Mouse (Mus musculus): ENCODE measurements around the gene Plac8. TPM values are rescaled to one million over a fixed set of nuclear protein-coding genes. Genes with fewer than 3 reads are reported as not detected.

Gene Plac8
- total and polyA plus RNA-seq, 3 experiments = 1.5 to 8.0 (median 3.1) TPM

DNA sequence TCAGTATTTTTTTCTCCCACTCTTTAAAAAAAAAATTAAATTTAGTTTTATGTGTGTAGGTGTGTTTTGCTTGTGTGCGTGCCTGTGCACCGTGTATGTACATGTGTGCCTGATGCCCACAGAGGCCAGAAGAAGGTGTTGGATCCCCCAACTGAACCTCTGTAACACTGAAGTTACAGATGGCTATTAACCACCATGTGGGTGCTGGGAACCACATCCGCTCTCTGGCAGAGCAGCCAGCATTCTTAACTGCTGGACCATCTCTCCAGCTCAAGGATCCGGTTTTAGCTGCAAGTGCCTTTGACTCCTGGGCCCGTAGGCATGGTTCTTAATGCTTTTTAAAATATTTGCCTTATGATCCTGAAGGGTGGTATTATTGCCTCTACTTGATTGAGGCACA, 1.2 kb upstream of the Plac8 start:
- DNase-seq = no peak
- Histone ChIP-seq H3K4me3 (no peak overlapping the region), H3K27me3 (ENCODE audit: control insufficient read depth, insufficient read depth, low read length) (no peaks in the 10 kb centered on the region), H3K4me1 (ENCODE audit: control insufficient read depth, insufficient read depth, low read length) (no peaks in the 10 kb centered on the region), H3K9ac (ENCODE audit: low read depth, low read length) (no peak overlapping the region), H3K79me2 (replicated peaks; ENCODE audit: control insufficient read depth, insufficient read depth, low read length) (no peaks in the 10 kb centered on the region), H3K36me3 (ENCODE audit: control insufficient read depth, insufficient read depth, low read length) (no peaks in the 10 kb centered on the region), H3K27ac (no peak overlapping the region)
- 94% methylated on average over 5 of the region's 5 CpGs for WGBS
- TF ChIP-seq POLR2A (IDR thresholded peaks at IDR 0.05; ENCODE audit: insufficient read depth, low read depth, low read length) = no peak
- no peak for TF ChIP-seq CTCF (IDR thresholded peaks at IDR 0.05)
- no peak for TF ChIP-seq EP300 (IDR thresholded peaks at IDR 0.05; ENCODE audit: insufficient read depth, low read depth, low read length)
- intact Hi-C loops (cut with DNase I) = no loop called here

DNA sequence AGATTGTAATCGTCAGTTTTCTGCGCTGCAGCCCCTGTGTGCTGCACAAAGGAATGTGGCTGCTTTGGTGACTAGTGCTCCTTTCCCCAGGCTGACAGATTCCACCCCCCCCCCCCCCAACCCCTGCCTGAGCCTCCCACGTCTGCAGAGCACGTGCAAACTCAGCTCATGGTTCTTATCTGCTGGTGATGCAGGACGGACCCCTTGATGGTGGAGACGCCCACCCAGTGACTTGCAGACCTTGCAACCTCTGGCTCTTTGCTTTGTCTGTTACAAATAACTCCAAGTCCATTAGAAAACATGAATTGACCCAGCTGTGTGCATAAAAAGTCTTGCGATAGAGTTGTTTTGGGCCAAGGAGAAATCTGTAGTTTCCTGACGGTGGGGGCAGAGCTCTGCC, 1.3 kb downstream of the Plac8 start:
- Histone ChIP-seq H3K9ac (ENCODE audit: low read depth, low read length) (no peak overlapping the region), H3K27ac (no peak overlapping the region), H3K79me2 (replicated peaks; ENCODE audit: control insufficient read depth, insufficient read depth, low read length) (no peaks in the 10 kb centered on the region), H3K36me3 (ENCODE audit: control insufficient read depth, insufficient read depth, low read length) (no peaks in the 10 kb centered on the region), H3K4me1 (ENCODE audit: control insufficient read depth, insufficient read depth, low read length) (peaks cover 2% of the 10 kb centered on the region), H3K27me3 (ENCODE audit: control insufficient read depth, insufficient read depth, low read length) (no peaks in the 10 kb centered on the region), H3K4me3 (no peak overlapping the region)
- intact Hi-C loops (cut with DNase I) = no loop called here
- no peak for TF ChIP-seq EP300 (IDR thresholded peaks at IDR 0.05; ENCODE audit: insufficient read depth, low read depth, low read length)
- TF ChIP-seq POLR2A (IDR thresholded peaks at IDR 0.05; ENCODE audit: insufficient read depth, low read depth, low read length) = no peak
- no peak for TF ChIP-seq CTCF (IDR thresholded peaks at IDR 0.05)
- no peak for DNase-seq
- 18% methylated on average over 8 of the region's 8 CpGs for WGBS

DNA sequence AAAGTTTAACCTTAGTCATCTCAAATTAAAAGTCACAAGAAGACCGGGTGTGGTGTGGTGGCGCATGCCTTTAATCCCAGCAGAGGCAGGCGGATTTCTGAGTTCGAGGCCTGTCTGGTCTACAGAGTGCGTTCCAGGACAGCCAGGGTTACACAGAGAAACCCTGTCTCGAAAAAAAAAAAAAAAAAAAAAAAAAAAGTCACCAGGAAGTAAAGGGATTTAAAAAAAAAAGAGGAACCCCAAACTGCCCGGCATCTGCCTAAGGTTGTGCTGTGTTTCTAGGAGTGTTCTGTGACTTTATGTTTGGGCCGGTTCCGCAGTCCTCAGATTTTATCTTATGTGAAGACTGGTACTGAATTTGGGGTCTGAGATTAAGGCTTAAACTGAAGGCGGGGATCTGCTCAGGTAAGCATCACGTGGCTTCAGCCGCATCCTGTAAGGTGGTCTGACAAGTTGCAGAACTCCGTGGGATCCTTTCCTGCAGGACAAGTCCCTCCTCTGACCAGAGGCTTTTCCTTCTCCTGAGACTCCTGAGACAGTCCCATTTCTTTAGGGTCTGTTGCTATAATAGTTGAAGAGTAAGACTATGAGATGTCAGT, 1.9 kb downstream of the Plac8 start:
- TF ChIP-seq POLR2A (IDR thresholded peaks at IDR 0.05; ENCODE audit: insufficient read depth, low read depth, low read length) (no peak), CTCF (IDR thresholded peaks at IDR 0.05) (no peak), EP300 (IDR thresholded peaks at IDR 0.05; ENCODE audit: insufficient read depth, low read depth, low read length) (no peak)
- 65% methylated on average over 13 of the region's 13 CpGs for WGBS
- Histone ChIP-seq H3K27me3 (ENCODE audit: control insufficient read depth, insufficient read depth, low read length) (no peaks in the 10 kb centered on the region), H3K27ac (no peak overlapping the region), H3K36me3 (ENCODE audit: control insufficient read depth, insufficient read depth, low read length) (no peaks in the 10 kb centered on the region), H3K79me2 (replicated peaks; ENCODE audit: control insufficient read depth, insufficient read depth, low read length) (no peaks in the 10 kb centered on the region), H3K9ac (ENCODE audit: low read depth, low read length) (no peak overlapping the region), H3K4me1 (ENCODE audit: control insufficient read depth, insufficient read depth, low read length) (peaks cover 2% of the 10 kb centered on the region), H3K4me3 (no peak overlapping the region)
- no peak for DNase-seq
- intact Hi-C loops (cut with DNase I) = no loop called here

GRCm38 (mm10) chr5:100569250-100569934, 2.7 kb downstream of the Plac8 start:
- Histone ChIP-seq H3K4me1 (ENCODE audit: control insufficient read depth, insufficient read depth, low read length) (peaks cover 2% of the 10 kb centered on the region), H3K79me2 (replicated peaks; ENCODE audit: control insufficient read depth, insufficient read depth, low read length) (no peaks in the 10 kb centered on the region), H3K9ac (ENCODE audit: low read depth, low read length) (no peak overlapping the region), H3K27me3 (ENCODE audit: control insufficient read depth, insufficient read depth, low read length) (no peaks in the 10 kb centered on the region), H3K36me3 (ENCODE audit: control insufficient read depth, insufficient read depth, low read length) (no peaks in the 10 kb centered on the region), H3K4me3 (no peak overlapping the region), H3K27ac (no peak overlapping the region)
- TF ChIP-seq POLR2A (IDR thresholded peaks at IDR 0.05; ENCODE audit: insufficient read depth, low read depth, low read length) (no peak), EP300 (IDR thresholded peaks at IDR 0.05; ENCODE audit: insufficient read depth, low read depth, low read length) (no peak), CTCF (IDR thresholded peaks at IDR 0.05) (no peak)
- intact Hi-C loops (cut with DNase I) = no loop called here
- peak in 1 of 2 experiments; percentile 25 for DNase-seq
- 69% methylated on average over 18 of the region's 18 CpGs for WGBS

DNA sequence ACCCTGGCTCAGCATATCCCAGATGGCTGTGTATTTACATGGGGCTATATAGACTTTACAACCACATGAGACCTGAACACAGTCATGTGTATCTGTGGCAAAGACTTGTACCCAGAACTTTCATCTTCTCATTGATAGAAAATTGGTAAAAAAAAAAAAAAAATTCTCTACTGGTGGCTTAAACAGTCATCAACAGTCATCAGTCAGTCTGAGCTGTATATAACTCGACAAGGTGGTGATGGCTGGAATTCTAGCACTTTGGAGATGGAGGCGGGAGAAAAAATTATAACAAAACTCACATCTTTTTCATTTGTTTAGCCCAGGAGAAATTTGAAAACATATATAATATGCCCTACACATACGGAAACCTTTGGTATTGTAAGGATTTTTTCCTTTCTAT, 3.2 kb downstream of the Plac8 start:
- Histone ChIP-seq H3K36me3 (ENCODE audit: control insufficient read depth, insufficient read depth, low read length) (no peaks in the 10 kb centered on the region), H3K4me1 (ENCODE audit: control insufficient read depth, insufficient read depth, low read length) (peaks cover 2% of the 10 kb centered on the region), H3K79me2 (replicated peaks; ENCODE audit: control insufficient read depth, insufficient read depth, low read length) (no peaks in the 10 kb centered on the region), H3K9ac (ENCODE audit: low read depth, low read length) (no peak overlapping the region), H3K27ac (no peak overlapping the region), H3K27me3 (ENCODE audit: control insufficient read depth, insufficient read depth, low read length) (no peaks in the 10 kb centered on the region), H3K4me3 (no peak overlapping the region)
- no peak for DNase-seq
- intact Hi-C loops (cut with DNase I) = no loop called here
- 81% methylated on average over 3 of the region's 3 CpGs for WGBS
- TF ChIP-seq CTCF (IDR thresholded peaks at IDR 0.05) (no peak), POLR2A (IDR thresholded peaks at IDR 0.05; ENCODE audit: insufficient read depth, low read depth, low read length) (no peak)

DNA sequence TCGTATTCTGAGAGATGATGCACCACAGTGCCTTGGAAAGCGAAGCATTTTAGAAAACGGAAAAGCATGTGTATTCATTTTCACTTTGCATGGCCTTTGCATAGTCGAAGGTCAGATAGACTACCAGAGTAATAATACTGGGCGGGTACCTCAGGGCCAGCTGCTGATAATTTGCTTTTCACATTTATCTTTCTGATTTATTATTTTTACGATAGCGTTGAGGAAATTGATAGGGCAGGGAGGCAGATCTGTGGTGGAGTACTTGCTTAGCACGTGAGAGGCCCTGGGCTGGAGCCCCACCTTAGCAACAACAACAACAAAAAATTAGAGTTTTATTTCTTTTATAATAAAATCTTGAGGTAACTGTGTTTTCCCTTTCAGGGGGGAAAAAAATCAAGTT, 3.9 kb downstream of the Plac8 start:
- peaks cover 2% of the 10 kb centered on the region for H3K4me1 ChIP-seq (ENCODE audit: control insufficient read depth, insufficient read depth, low read length)
- no peak overlapping the region for H3K4me3 ChIP-seq
- no peaks in the 10 kb centered on the region for H3K79me2 ChIP-seq (replicated peaks; ENCODE audit: control insufficient read depth, insufficient read depth, low read length)
- H3K27me3 ChIP-seq (ENCODE audit: control insufficient read depth, insufficient read depth, low read length) = no peaks in the 10 kb centered on the region
- no peaks in the 10 kb centered on the region for H3K36me3 ChIP-seq (ENCODE audit: control insufficient read depth, insufficient read depth, low read length)
- WGBS = 53% methylated on average over 8 of the region's 8 CpGs
- no peak for DNase-seq
- intact Hi-C loops (cut with DNase I) = no loop called here
- TF ChIP-seq CTCF (IDR thresholded peaks at IDR 0.05) (no peak), EP300 (IDR thresholded peaks at IDR 0.05; ENCODE audit: insufficient read depth, low read depth, low read length) (no peak), POLR2A (IDR thresholded peaks at IDR 0.05; ENCODE audit: insufficient read depth, low read depth, low read length) (no peak)
- no peak overlapping the region for H3K9ac ChIP-seq (ENCODE audit: low read depth, low read length)
- H3K27ac ChIP-seq = no peak overlapping the region

All from heart, adult 2 months (tissue).